Mouse (Mus musculus): ENCODE data around the gene Pate2.

GRCm38 (mm10) chr9:35548455-35548854, 21.6 kb upstream of the Pate2 start:
- no peak for TF ChIP-seq CTCF (IDR thresholded peaks at IDR 0.05; ENCODE audit: extremely low read depth, insufficient read depth, low read length)
- TF ChIP-seq POLR2A (IDR thresholded peaks at IDR 0.05; ENCODE audit: extremely low read depth, insufficient read depth, low read length), result no peak

Data from cortical plate, adult 2 months (tissue).